Mouse (Mus musculus): ENCODE data around the gene Gm17720.
"Not testable (repeated sequence)": the region's sequence is repeated elsewhere in the genome, so short reads cannot be mapped to it uniquely, and the experiment has no call there.

The Gm17720 gene

DNA sequence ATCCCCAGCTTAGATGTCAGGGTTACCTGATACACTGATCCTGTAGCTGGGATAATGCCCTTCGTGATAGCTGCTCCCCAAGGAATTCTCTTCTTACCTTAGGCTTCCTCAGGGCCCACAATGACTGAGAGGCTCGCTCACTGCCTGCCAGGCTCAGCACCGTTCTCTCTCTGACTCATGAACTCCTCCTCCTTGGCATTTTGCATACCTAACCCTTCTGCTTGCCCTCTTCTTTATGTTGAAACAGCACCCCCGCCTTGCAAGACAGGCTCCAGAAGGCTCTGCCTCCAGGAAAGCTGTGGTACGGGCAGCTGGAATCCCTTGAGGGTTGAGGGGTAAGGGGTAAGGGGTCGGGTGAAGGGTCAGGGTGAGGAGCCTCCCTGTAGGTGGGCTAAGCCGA lies 63.3 kb downstream of the Gm17720 start:
- no peak for DNase-seq

- DNase-seq = no peak
Measured at GRCm38 (mm10) chr8:110036156-110036555, 66.4 kb downstream of the Gm17720 start.

DNA sequence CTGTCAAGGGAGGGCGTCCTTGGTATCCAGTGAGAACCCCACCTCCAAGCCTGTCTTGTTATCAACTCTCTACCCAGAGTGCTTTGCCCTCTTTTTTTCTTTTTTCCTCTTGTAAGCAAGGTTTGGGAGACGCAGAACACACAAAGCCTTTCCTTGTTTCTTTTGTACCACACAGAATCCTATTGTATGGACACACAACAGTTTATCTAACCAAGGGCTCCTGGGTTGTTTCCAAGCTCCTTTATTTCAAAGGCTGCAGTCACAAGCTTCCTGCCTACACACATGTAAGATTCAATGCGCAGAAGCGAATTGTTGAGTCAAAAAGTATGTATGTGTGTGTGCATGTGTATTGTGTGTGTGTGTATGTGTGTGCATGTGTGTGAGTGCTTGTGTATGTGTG lies 68.2 kb downstream of the Gm17720 start:
- DNase-seq = no peak

DNA sequence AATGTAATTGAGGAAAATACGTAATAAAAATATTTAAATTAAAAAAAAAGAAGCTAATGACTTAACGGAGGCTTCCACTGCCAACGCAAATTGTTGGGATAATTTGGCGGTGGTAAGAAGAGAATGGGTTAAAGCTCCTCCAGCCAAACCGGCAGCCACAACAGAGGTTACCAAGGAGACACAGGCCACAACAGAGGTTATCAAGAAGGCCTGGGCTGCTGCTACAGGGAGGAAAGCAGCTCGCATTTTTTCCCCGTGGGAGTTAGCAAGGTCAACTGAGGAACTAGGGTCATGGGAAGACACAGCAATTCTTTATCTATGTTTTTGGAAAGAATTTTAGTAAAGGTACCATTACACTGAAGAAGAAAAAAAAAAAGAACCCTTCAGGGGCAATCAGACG lies 68.8 kb downstream of the Gm17720 start:
- not testable (repeated sequence) for DNase-seq
